Mouse (Mus musculus): ENCODE results near the gene Nckipsd.

DNA sequence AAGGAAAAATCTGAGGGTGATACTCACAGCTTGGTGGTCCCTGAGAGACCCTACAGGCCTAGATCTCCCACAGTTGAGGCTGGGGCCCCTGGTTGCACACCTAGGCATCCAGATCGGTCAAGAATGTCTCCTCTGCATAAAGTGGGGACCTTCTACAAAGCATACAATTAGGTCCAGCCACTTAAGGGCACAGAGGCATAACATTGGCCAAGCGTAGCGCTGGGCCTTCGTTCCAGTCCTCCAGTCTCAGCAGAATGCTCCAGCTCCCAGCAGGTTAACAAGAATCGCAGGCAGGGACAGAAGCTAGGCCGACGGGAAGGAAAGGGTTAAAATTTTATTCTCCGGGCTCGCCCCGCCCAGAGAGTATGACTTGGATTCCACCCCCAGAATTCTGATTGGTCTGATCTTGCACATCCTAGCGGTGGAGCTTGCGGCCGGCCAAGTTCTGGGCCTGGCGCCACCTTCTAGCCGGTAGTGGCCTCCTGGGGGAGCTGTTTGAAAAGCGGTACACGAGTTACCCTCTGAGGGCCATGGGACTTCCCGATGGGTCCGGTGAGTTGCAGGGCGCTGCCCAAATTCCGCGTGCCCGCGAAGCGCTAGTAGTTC is 45.6 kb downstream of the Nckipsd start:
- TF ChIP-seq CTCF (IDR thresholded peaks at IDR 0.05; ENCODE audit: insufficient read depth, low read length) (peak; percentile 42), POLR2A (IDR thresholded peaks at IDR 0.05; ENCODE audit: borderline replicate concordance, extremely low read depth, low read depth, low read length) (no peak; the same call in 1 of the 2 replicates)

All from lung, adult 2 months (tissue).